Comparison of ENCODE assay signal across 12 mouse cellular contexts in the genomic region with DNA sequence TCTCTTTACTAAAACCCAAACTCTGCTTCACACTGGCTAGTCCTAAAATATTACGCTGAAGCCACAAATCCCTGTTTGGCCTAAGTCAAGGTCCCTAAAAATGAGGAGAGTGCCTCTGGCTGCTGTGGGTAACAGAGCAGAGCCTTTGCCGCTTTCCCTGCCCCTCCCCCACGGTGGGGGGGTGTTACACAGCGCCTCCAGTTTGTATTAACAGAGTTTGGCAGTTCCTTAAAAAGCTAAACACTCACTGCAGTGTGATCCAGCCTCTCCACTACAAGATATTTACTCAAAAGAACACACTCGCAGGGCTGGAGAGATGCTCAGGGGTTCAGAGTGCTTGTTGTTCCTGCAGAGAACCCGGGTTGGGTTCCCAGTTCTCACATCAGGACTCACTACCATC.
"Had no signal": no experiment of that assay in that cellular context is flagged by ENCODE, and none has a peak within 500 bp of the region (broad histone marks: within the 10 kb centered on the region; RNA-seq: fewer than 3 reads in every experiment).

No protein-coding gene starts in this region.

- H3K36me3 ChIP-seq: limb, embryonic 12.5 days; liver, embryonic 13.5 days; midbrain, embryonic 13.5 days; stomach, embryonic 15.5 days had no signal

- H3K27me3 ChIP-seq: limb, embryonic 12.5 days; liver, embryonic 13.5 days; midbrain, embryonic 13.5 days; stomach, embryonic 15.5 days had no signal

- H3K9ac ChIP-seq: limb, embryonic 12.5 days; liver, embryonic 13.5 days; liver, postnatal 0 days; midbrain, embryonic 13.5 days; stomach, embryonic 15.5 days had no signal

- H3K27ac ChIP-seq: layer of hippocampus, adult 2 months; liver, embryonic 13.5 days; midbrain, embryonic 13.5 days; stomach, embryonic 15.5 days had no signal

- DNase-seq: kidney, adult 11 months; kidney, adult 9 months; kidney, postnatal 10 days; liver; liver, embryonic 13.5 days; liver, postnatal 0 days; right cerebral cortex, postnatal 14 days; thymus, postnatal 4 days had no signal

- H3K4me2 ChIP-seq: limb, embryonic 12.5 days; liver, embryonic 13.5 days; midbrain, embryonic 13.5 days; stomach, embryonic 15.5 days had no signal

- H3K9me3 ChIP-seq: limb, embryonic 12.5 days; liver, embryonic 13.5 days; midbrain, embryonic 13.5 days; stomach, embryonic 15.5 days had no signal

- H3K4me3 ChIP-seq: layer of hippocampus, adult 2 months; limb, embryonic 12.5 days; liver, embryonic 13.5 days; midbrain, embryonic 13.5 days; stomach, embryonic 15.5 days had no signal

- ATAC-seq: liver, postnatal 0 days had no signal

- H3K4me1 ChIP-seq: midbrain, embryonic 13.5 days had no signal
